Mouse (Mus musculus) stomach, postnatal 0 days (tissue): ENCODE results near the gene Bmp6.

ENCODE experiments used
- CTCF ChIP-seq: IDR thresholded peaks from 2 replicates; pipeline ENCODE4 v1.5.1; 2016; ENCODE audit warnings: antibody characterized with exemption, low read depth, mild to moderate bottlenecking, moderate library complexity
- EP300 ChIP-seq: optimal IDR thresholded peaks from 2 replicates; pipeline ENCODE3; 2016; ENCODE audit warnings: antibody characterized with exemption

GRCm38 (mm10) chr13:38513921-38514320, 169.0 kb downstream of the Bmp6 start:
- TF ChIP-seq EP300 (no peak), CTCF (no peak)
